Mouse (Mus musculus): ENCODE measurements at regions not wholly inside any gene's neighbourhood (a gene's known extent, or its start where the extent isn't known, plus 50 kb on each side); places are given as distances from the start of the nearest gene placed in this dataset.
A peak's percentile ranks its signal among the peaks of the same experiment; 100 is the strongest.
"Not testable (repeated sequence)": the region's sequence is repeated elsewhere in the genome, so short reads cannot be mapped to it uniquely, and the experiment has no call there.

DNA sequence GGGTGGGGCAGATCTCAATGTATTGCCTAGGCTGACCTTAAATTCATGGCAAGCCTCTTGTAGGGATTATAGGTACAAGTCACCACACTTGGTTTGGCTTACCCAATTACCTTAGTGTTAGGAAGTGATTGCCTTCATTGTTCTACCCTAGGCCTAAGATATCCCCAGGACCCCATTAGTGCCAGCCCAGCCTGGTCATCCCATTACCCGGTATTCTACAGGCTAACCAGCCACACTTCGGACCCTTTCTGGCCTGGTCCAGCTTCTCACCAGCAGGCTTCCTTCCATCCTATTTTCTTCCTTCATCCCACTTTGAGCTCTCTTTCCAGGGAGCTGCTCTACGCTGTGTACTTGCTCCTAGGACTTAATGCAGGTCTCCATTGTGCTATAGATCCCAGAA is 59.5 kb downstream of the Tex35 start:
- Histone ChIP-seq H3K4me3 (no peak overlapping the region), H3K4me1 (replicated peaks) (peaks cover 15% of the 10 kb centered on the region), H3K4me2 (no peak overlapping the region), H3K9ac (no peak overlapping the region), H3K36me3 (no peaks in the 10 kb centered on the region), H3K27me3 (no peaks in the 10 kb centered on the region), H3K27ac (replicated peaks) (no peak overlapping the region), H3K9me3 (no peaks in the 10 kb centered on the region)
- no peak for ATAC-seq (ENCODE audit: low FRiP score, low read depth)
- 88% methylated on average over 3 of the region's 3 CpGs for whole genome bisulfite sequencing

GRCm38 (mm10) chr1:157048201-157048923 is 60.1 kb downstream of the Tex35 start:
- Histone ChIP-seq H3K4me3 (no peak overlapping the region), H3K9me3 (no peaks in the 10 kb centered on the region), H3K4me1 (replicated peaks) (peaks cover 19% of the 10 kb centered on the region), H3K4me2 (no peak overlapping the region), H3K9ac (no peak overlapping the region), H3K27ac (replicated peaks) (0 out of 2 replicates have a peak overlapping the region, but pooled peaks have one; percentile 14), H3K36me3 (no peaks in the 10 kb centered on the region), H3K27me3 (no peaks in the 10 kb centered on the region)
- ATAC-seq (ENCODE audit: low FRiP score, low read depth), result peak; percentile 42; the same call in 1 of the 2 replicates
- WGBS, result 15% methylated on average over 11 of the region's 11 CpGs

- WGBS, result 28% methylated on average over 4 of the region's 4 CpGs
- Histone ChIP-seq H3K27ac (replicated peaks) (0 out of 2 replicates have a peak overlapping the region, but pooled peaks have one; percentile 14), H3K36me3 (no peaks in the 10 kb centered on the region), H3K27me3 (no peaks in the 10 kb centered on the region), H3K4me1 (replicated peaks) (peaks cover 19% of the 10 kb centered on the region), H3K9me3 (no peaks in the 10 kb centered on the region), H3K4me2 (no peak overlapping the region), H3K4me3 (no peak overlapping the region), H3K9ac (no peak overlapping the region)
- peak; percentile 33; the same call in 1 of the 2 replicates for ATAC-seq (ENCODE audit: low FRiP score, low read depth)
Observed at GRCm38 (mm10) chr1:157047751-157048200, 60.7 kb downstream of the Tex35 start.

- WGBS, result 79% methylated on average over 4 of the region's 4 CpGs
- no peak for ATAC-seq (ENCODE audit: low FRiP score, low read depth)
Observed at GRCm38 (mm10) chr1:157046760-157047182, 61.7 kb downstream of the Tex35 start.

DNA sequence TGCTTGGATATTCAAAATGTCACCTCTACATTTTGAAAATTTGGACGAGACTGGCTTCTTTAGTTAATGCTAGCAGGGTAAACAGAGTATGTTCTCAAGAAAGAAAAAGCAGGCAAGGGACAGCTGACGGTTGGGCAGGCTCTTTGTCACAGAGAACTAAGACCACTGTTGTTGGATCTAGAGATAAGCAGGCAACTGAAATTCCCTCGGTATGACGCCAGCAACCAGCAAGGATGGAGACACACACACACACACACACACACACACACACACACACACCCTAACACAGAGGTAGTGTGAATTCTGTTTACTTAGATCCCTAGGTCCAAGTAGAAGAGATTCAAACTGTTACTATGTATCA is 68.7 kb downstream of the Tex35 start:
- Histone ChIP-seq H3K4me2 (peak overlapping the region; percentile 28), H3K27ac (replicated peaks) (peak overlapping the region; percentile 79), H3K27me3 (no peaks in the 10 kb centered on the region), H3K4me3 (no peak overlapping the region), H3K9ac (no peak overlapping the region), H3K36me3 (no peaks in the 10 kb centered on the region), H3K4me1 (replicated peaks) (peaks cover 45% of the 10 kb centered on the region), H3K9me3 (no peaks in the 10 kb centered on the region)
- WGBS, result 6% methylated on average over 4 of the region's 4 CpGs
- no peak for ATAC-seq (ENCODE audit: low FRiP score, low read depth)

More at GRCm38 (mm10) chr1:157046760-157047182, 61.7 kb downstream of the Tex35 start:
- peaks cover 19% of the 10 kb centered on the region for H3K4me1 ChIP-seq (replicated peaks)
- H3K27me3 ChIP-seq, result no peaks in the 10 kb centered on the region
- no peaks in the 10 kb centered on the region for H3K9me3 ChIP-seq
- no peak overlapping the region for H3K9ac ChIP-seq
- H3K4me2 ChIP-seq, result no peak overlapping the region
- no peak overlapping the region for H3K27ac ChIP-seq (replicated peaks)
- no peak overlapping the region for H3K4me3 ChIP-seq
- no peaks in the 10 kb centered on the region for H3K36me3 ChIP-seq

DNA sequence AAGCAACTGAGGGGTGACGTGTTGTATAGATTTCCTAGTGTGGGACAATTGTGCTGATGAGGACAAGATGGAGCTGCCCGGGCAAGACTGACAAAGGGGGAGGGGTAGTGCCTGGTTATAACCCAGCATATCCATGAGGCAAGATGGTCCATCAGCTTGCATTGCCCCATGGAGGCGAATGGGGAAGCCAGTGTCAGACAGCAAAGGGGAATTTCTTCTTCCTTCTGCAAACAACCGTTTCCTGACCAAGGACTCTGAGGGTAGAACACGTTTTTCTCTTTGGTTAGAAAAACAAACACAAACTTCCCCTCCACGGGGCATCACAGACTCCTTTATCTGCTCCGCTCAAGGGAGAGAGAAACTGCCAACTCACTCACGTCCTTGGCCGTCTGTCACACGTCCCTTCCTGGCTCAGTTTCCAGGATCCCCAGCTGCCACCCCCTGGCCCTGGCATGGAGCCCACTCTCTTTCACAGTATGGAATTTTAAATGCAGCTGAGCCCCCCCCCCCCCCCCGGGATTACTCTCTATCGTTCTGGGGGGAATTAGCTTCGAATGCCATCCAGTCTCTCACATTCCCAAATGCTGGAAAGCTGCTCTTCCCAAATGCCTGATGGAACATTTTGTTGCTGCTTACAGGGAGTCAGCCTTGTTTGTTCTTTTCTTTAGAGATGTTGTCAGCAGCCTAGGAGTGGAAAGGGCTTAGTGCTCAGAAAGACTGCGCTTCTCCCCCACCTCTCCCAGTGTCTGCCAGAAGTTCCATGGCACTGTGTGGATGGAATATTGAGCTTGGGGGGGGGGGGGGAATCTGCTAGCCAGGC is 69.3 kb downstream of the Tex35 start:
- Histone ChIP-seq H3K27me3 (no peaks in the 10 kb centered on the region), H3K4me1 (replicated peaks) (peaks cover 45% of the 10 kb centered on the region), H3K9ac (no peak overlapping the region), H3K27ac (replicated peaks) (peak overlapping the region; percentile 79), H3K36me3 (no peaks in the 10 kb centered on the region), H3K4me2 (peak overlapping the region; percentile 28), H3K4me3 (no peak overlapping the region), H3K9me3 (no peaks in the 10 kb centered on the region)
- 5% methylated on average over 14 of the region's 14 CpGs for WGBS
- ATAC-seq (ENCODE audit: low FRiP score, low read depth), result peak; percentile 86

- WGBS, result 48% methylated on average over 14 of the region's 14 CpGs
- no peaks in the 10 kb centered on the region for H3K36me3 ChIP-seq
- H3K27me3 ChIP-seq, result no peaks in the 10 kb centered on the region
- H3K9me3 ChIP-seq, result no peaks in the 10 kb centered on the region
- no peak for ATAC-seq (ENCODE audit: low FRiP score, low read depth)
- no peak overlapping the region for H3K4me3 ChIP-seq
- H3K27ac ChIP-seq (replicated peaks), result peak overlapping the region; percentile 79
- H3K4me2 ChIP-seq, result peak overlapping the region; percentile 28; the same call in 1 of the 2 replicates
- H3K4me1 ChIP-seq (replicated peaks), result peaks cover 41% of the 10 kb centered on the region
- H3K9ac ChIP-seq, result no peak overlapping the region
Observed at GRCm38 (mm10) chr1:157038111-157039008, 70.1 kb downstream of the Tex35 start.

DNA sequence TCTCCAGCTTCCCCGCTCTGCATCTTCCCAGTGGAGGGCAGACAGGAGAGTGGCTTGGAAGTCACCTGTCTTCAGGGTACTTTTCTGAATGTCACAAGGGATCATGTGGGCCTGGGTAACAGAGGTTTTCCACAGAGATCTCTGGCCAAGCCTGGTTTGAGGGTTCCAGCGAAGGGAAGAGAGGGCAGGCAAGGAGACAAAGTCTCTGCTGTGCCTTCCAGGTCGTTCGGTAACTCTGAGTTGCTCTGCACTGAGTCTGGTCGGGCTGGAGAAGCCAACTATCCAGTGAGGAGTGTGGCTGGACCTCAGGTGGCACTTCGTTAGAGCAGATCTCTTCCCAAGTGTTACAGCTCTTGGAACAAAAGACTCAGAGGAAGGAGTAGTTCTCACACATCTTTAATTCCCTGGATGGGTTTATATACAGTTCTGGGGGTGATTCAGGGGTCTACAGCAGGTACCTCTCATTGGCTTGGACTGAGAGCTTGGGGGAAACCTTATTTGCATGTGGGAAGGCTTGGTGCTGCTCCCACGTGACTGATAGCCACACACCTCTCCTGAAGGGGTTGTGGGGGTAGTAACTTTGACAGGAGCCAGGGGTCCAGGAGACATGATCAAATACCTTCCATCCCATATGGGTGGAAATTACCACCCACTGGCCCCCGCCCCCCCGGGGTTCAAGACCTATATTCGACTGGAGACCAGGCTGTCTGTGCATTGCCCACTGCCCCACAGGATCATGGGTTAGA is 71.1 kb downstream of the Tex35 start:
- peak overlapping the region; percentile 79 for H3K27ac ChIP-seq (replicated peaks)
- H3K9me3 ChIP-seq, result no peaks in the 10 kb centered on the region
- H3K36me3 ChIP-seq, result no peaks in the 10 kb centered on the region
- H3K4me3 ChIP-seq, result no peak overlapping the region
- H3K4me2 ChIP-seq, result no peak overlapping the region
- no peak overlapping the region for H3K9ac ChIP-seq
- H3K27me3 ChIP-seq, result no peaks in the 10 kb centered on the region
- 85% methylated on average over 10 of the region's 10 CpGs for WGBS
- H3K4me1 ChIP-seq (replicated peaks), result peaks cover 41% of the 10 kb centered on the region
- no peak for ATAC-seq (ENCODE audit: low FRiP score, low read depth)

GRCm38 (mm10) chr1:157036779-157037178 is 71.7 kb downstream of the Tex35 start:
- Histone ChIP-seq H3K9me3 (no peaks in the 10 kb centered on the region), H3K27me3 (no peaks in the 10 kb centered on the region), H3K36me3 (no peaks in the 10 kb centered on the region), H3K4me1 (replicated peaks) (peaks cover 41% of the 10 kb centered on the region), H3K9ac (no peak overlapping the region), H3K4me2 (peak overlapping the region; percentile 1; the same call in 1 of the 2 replicates), H3K4me3 (no peak overlapping the region), H3K27ac (replicated peaks) (peak overlapping the region; percentile 11; the same call in 1 of the 2 replicates)
- ATAC-seq (ENCODE audit: low FRiP score, low read depth), result peak; percentile 20; the same call in 1 of the 2 replicates
- WGBS, result 10% methylated on average over 4 of the region's 4 CpGs

DNA sequence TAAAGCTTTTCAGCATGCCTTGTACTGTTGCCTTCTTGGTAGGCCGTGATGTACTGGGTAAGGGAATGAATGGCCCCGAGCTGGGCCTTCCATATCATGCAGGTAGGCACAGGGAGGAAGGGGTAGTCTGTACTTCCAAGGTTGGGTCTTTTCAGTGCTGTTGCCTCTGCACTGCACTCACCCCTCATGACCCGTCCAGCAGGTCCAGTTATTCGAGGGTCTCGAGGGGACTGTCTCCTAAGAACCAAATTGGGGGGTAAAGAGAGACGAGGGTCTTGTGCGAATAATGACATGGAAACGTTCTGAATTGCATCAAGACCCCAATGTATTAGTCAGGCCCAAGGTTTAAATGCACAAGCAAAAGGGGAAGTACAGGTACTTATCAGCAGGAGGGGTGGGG is 73.3 kb downstream of the Tex35 start:
- not testable (repeated sequence) for H3K27me3 ChIP-seq

GRCm38 (mm10) chr1:157028682-157029081 is 79.8 kb downstream of the Tex35 start:
- Histone ChIP-seq H3K9ac (no peak overlapping the region), H3K4me2 (no peak overlapping the region), H3K9me3 (no peaks in the 10 kb centered on the region), H3K27ac (replicated peaks) (no peak overlapping the region), H3K4me3 (no peak overlapping the region), H3K27me3 (no peaks in the 10 kb centered on the region), H3K4me1 (replicated peaks) (no peaks in the 10 kb centered on the region), H3K36me3 (no peaks in the 10 kb centered on the region)
- ATAC-seq (ENCODE audit: low FRiP score, low read depth), result no peak
- WGBS, result 93% methylated on average over 3 of the region's 3 CpGs

More for the DNA sequence above, 73.3 kb downstream of the Tex35 start:
- not testable (repeated sequence) for ATAC-seq (ENCODE audit: low FRiP score, low read depth); H3K4me3 ChIP-seq; H3K4me2 ChIP-seq; H3K9ac ChIP-seq; H3K36me3 ChIP-seq; H3K9me3 ChIP-seq; H3K27ac ChIP-seq (replicated peaks)
- peaks cover 40% of the 10 kb centered on the region for H3K4me1 ChIP-seq (replicated peaks)
- 98% methylated on average over 8 of the region's 8 CpGs for WGBS

Data from hindbrain, embryonic 15.5 days (tissue).